Mouse (Mus musculus): ENCODE results near the gene Pde4c. TPM values are rescaled to one million over a fixed set of nuclear protein-coding genes. Genes with fewer than 3 reads are reported as not detected.

Gene Pde4c
- polyA plus RNA-seq, 1 experiment from 2014 or later = 0.45 TPM

- Histone ChIP-seq H3K4me1 (peaks cover 38% of the 10 kb centered on the region), H3K36me3 (peaks cover 13% of the 10 kb centered on the region; the same call in 1 of the 2 replicates), H3K4me3 (replicated peaks) (no peak overlapping the region), H3K27ac (no peak overlapping the region), H3K27me3 (replicated peaks) (no peaks in the 10 kb centered on the region), H3K9me3 (no peaks in the 10 kb centered on the region), H3K9ac (no peak overlapping the region), H3K4me2 (no peak overlapping the region)
- WGBS = 91% methylated on average over 6 of the region's 6 CpGs
- ATAC-seq (ENCODE audit: insufficient read depth, low FRiP score, low read depth) = no peak
Observed at GRCm38 (mm10) chr8:70756476-70757040, 33.0 kb downstream of the Pde4c start.

GRCm38 (mm10) chr8:70757523-70758307, 34.2 kb downstream of the Pde4c start:
- Histone ChIP-seq H3K4me1 (peaks cover 32% of the 10 kb centered on the region), H3K27me3 (replicated peaks) (no peaks in the 10 kb centered on the region), H3K36me3 (peaks cover 13% of the 10 kb centered on the region; the same call in 1 of the 2 replicates), H3K4me2 (no peak overlapping the region), H3K9ac (no peak overlapping the region), H3K27ac (no peak overlapping the region), H3K9me3 (no peaks in the 10 kb centered on the region), H3K4me3 (replicated peaks) (no peak overlapping the region)
- WGBS = 75% methylated on average over 22 of the region's 22 CpGs
- ATAC-seq (ENCODE audit: insufficient read depth, low FRiP score, low read depth) = no peak

GRCm38 (mm10) chr8:70758308-70758615, 34.7 kb downstream of the Pde4c start:
- 86% methylated on average over 7 of the region's 7 CpGs for WGBS
- Histone ChIP-seq H3K9me3 (no peaks in the 10 kb centered on the region), H3K27me3 (replicated peaks) (no peaks in the 10 kb centered on the region), H3K9ac (no peak overlapping the region), H3K36me3 (peaks cover 13% of the 10 kb centered on the region; the same call in 1 of the 2 replicates), H3K4me2 (no peak overlapping the region), H3K4me1 (peaks cover 27% of the 10 kb centered on the region), H3K4me3 (replicated peaks) (no peak overlapping the region), H3K27ac (no peak overlapping the region)
- no peak for ATAC-seq (ENCODE audit: insufficient read depth, low FRiP score, low read depth)

DNA sequence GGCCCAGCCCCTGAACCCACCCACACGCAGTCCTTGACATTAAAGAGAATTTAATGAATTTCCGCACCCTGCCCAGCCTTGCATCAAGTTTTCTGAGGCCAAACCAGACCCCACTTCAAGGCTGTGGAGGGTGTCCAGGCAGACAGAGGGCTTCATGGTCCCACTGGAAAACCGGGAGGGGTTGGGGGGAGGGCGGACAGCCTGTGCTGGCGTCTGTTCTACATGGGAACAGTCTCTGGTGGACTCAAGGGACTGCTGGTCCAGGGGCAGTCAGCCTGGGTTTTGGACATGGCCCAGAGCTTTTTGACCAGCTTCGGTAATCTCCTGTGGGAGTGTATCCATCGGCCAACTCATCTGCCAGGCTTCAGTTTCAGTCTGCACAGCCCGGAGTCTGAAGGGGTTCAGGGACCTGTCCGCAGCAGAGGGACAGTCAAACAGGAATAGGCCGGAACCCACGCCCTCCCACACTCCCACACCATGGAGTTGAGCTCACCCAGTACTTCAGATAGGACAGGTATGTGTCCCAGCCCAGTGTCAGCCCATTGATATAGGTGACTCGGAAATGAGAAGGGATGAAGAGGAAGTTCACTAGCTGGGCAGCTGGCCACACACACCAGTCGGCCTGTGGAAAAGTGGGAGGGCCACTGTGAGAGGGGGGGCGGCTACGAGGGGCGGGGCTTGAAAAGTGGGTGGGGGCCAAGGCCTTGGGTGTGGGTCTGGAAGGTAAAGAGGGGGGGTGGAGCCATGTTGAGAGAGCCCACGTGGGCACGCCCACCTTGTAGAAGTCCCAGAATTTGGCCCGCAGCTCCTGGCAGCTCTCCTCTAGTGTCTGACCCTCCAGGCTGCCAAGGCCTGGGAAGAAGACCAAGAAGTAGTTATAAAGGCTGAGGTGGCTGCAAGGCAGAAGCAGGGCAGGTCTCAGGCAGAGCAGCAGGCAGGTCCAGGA, 35.4 kb downstream of the Pde4c start:
- peak overlapping the region; percentile 92; the same call in 1 of the 2 replicates for H3K4me2 ChIP-seq
- H3K9me3 ChIP-seq = no peaks in the 10 kb centered on the region
- no peak overlapping the region for H3K27ac ChIP-seq
- 63% methylated on average over 19 of the region's 19 CpGs for WGBS
- no peak overlapping the region for H3K4me3 ChIP-seq (replicated peaks)
- H3K9ac ChIP-seq = peak overlapping the region; percentile 11; the same call in 1 of the 2 replicates
- no peaks in the 10 kb centered on the region for H3K27me3 ChIP-seq (replicated peaks)
- H3K4me1 ChIP-seq = peaks cover 24% of the 10 kb centered on the region
- ATAC-seq (ENCODE audit: insufficient read depth, low FRiP score, low read depth) = no peak
- peaks cover 13% of the 10 kb centered on the region; the same call in 1 of the 2 replicates for H3K36me3 ChIP-seq

- peak overlapping the region; percentile 69 for H3K4me3 ChIP-seq (replicated peaks)
- WGBS = 0% methylated on average over 22 of the region's 22 CpGs
- ATAC-seq (ENCODE audit: insufficient read depth, low FRiP score, low read depth) = no peak
- peaks cover 13% of the 10 kb centered on the region; the same call in 1 of the 2 replicates for H3K36me3 ChIP-seq
- peak overlapping the region; percentile 77 for H3K9ac ChIP-seq
- peak overlapping the region; percentile 71 for H3K27ac ChIP-seq
- H3K27me3 ChIP-seq (replicated peaks) = no peaks in the 10 kb centered on the region
- H3K4me2 ChIP-seq = peak overlapping the region; percentile 92
- H3K9me3 ChIP-seq = no peaks in the 10 kb centered on the region
- peaks cover 20% of the 10 kb centered on the region for H3K4me1 ChIP-seq
Observed at GRCm38 (mm10) chr8:70760350-70760749, 36.8 kb downstream of the Pde4c start.

DNA sequence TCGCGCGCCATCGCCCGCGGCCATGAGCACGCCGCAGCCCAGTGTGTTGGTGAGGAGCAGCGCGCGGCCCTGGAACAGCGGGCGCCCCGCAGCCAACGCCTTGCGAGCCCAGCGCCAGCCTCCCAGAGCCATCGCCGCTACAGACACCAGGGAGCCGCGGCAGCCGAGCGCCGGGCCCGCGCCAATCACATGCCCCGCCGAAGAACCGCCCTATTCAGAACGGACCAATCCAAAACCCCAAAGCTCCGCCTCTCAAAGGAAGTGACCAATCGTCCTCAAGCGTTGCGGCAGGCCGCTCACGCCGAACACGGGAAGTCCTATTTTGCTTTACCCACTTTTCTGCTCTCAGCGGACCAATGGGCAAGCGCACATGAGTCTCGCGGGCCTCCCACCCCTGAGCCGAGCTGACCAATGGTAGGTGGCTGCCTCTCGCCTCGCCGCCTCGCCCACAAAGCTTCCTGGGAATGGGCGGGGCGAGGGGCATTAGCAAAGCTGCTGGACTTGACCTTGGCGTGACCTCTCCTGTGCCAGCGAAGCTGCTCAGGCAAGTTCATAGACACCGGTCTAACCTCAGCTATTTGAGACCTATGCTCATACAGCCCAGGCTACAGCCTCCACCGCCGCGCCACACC, 37.4 kb downstream of the Pde4c start, which contains the start of gene Mpv17l2:
Gene Mpv17l2, minus strand, starts transcription at position 172 of the 632 bp plus-strand sequence.
- Histone ChIP-seq H3K4me2 (peak within 1 kb of the TSS; percentile 92), H3K9me3 (no peaks in the 10 kb centered on the region), H3K9ac (peak within 1 kb of the TSS; percentile 77), H3K4me3 (replicated peaks) (peak within 1 kb of the TSS; percentile 69), H3K36me3 (peaks cover 13% of the 10 kb centered on the region; the same call in 1 of the 2 replicates), H3K27me3 (replicated peaks) (no peaks in the 10 kb centered on the region), H3K27ac (peak within 1 kb of the TSS; percentile 71), H3K4me1 (peaks cover 20% of the 10 kb centered on the region)
- peak; percentile 93 for ATAC-seq (ENCODE audit: insufficient read depth, low FRiP score, low read depth)
- WGBS = under 1% methylated on average over 55 of the region's 55 CpGs

GRCm38 (mm10) chr8:70762118-70762517, 38.6 kb downstream of the Pde4c start:
- WGBS = 78% methylated on average over 1 of the region's 1 CpGs
- Histone ChIP-seq H3K36me3 (0 out of 2 replicates have a peak, but pooled peaks cover 8% of the 10 kb centered on the region), H3K27me3 (replicated peaks) (no peaks in the 10 kb centered on the region), H3K9ac (no peak overlapping the region), H3K4me1 (peaks cover 29% of the 10 kb centered on the region), H3K4me2 (no peak overlapping the region), H3K27ac (no peak overlapping the region; the same call in 1 of the 2 replicates), H3K9me3 (no peaks in the 10 kb centered on the region), H3K4me3 (replicated peaks) (no peak overlapping the region)
- ATAC-seq (ENCODE audit: insufficient read depth, low FRiP score, low read depth) = no peak

- no peak for ATAC-seq (ENCODE audit: insufficient read depth, low FRiP score, low read depth)
- Histone ChIP-seq H3K27me3 (replicated peaks) (no peaks in the 10 kb centered on the region), H3K27ac (peak overlapping the region; percentile 83), H3K4me3 (replicated peaks) (no peak overlapping the region), H3K9ac (no peak overlapping the region), H3K9me3 (no peaks in the 10 kb centered on the region), H3K36me3 (0 out of 2 replicates have a peak, but pooled peaks cover 1% of the 10 kb centered on the region), H3K4me1 (peaks cover 29% of the 10 kb centered on the region), H3K4me2 (no peak overlapping the region)
- 7% methylated on average over 3 of the region's 3 CpGs for WGBS
Observed at GRCm38 (mm10) chr8:70763354-70763753, 39.8 kb downstream of the Pde4c start.

DNA sequence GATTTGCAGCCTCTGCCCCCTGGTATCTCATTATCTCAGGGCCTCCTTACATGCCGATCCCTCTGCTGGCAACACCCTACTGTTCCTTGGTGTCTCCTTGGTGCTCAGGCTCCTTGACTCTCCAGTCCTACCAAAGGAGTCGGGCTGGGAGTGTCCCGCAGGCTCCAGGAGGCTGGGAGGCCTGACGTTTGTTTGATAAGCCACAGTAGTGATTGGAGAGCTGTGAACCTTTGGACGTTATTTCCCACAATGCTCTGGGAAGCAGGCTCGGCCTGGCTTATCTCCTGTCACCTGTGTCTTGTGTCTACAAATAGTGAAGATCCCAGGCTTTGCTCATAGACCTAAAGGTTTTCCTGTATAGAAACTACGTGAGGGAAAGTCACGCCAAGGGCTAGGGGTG, 40.5 kb downstream of the Pde4c start:
- peak overlapping the region; percentile 17; the same call in 1 of the 2 replicates for H3K4me2 ChIP-seq

GRCm38 (mm10) chr8:70764676-70765075, 41.2 kb downstream of the Pde4c start:
- peaks cover 22% of the 10 kb centered on the region for H3K4me1 ChIP-seq
- H3K9me3 ChIP-seq = no peaks in the 10 kb centered on the region
- H3K36me3 ChIP-seq = 0 out of 2 replicates have a peak, but pooled peaks cover 8% of the 10 kb centered on the region
- H3K9ac ChIP-seq = no peak overlapping the region
- H3K27ac ChIP-seq = peak overlapping the region; percentile 70
- no peak for ATAC-seq (ENCODE audit: insufficient read depth, low FRiP score, low read depth)
- H3K4me3 ChIP-seq (replicated peaks) = no peak overlapping the region; the same call in 1 of the 2 replicates
- peak overlapping the region; percentile 77; the same call in 1 of the 2 replicates for H3K4me2 ChIP-seq
- no peaks in the 10 kb centered on the region for H3K27me3 ChIP-seq (replicated peaks)
- 82% methylated on average over 13 of the region's 13 CpGs for WGBS

More for the DNA sequence above, 40.5 kb downstream of the Pde4c start:
- no peak overlapping the region for H3K9ac ChIP-seq
- H3K4me1 ChIP-seq = peaks cover 26% of the 10 kb centered on the region
- peak overlapping the region; percentile 83 for H3K27ac ChIP-seq
- WGBS = 65% methylated on average over 8 of the region's 8 CpGs
- 0 out of 2 replicates have a peak, but pooled peaks cover 7% of the 10 kb centered on the region for H3K36me3 ChIP-seq
- H3K27me3 ChIP-seq (replicated peaks) = no peaks in the 10 kb centered on the region
- no peaks in the 10 kb centered on the region for H3K9me3 ChIP-seq
- H3K4me3 ChIP-seq (replicated peaks) = no peak overlapping the region
- ATAC-seq (ENCODE audit: insufficient read depth, low FRiP score, low read depth) = peak; percentile 39

GRCm38 (mm10) chr8:70765329-70765728, 41.8 kb downstream of the Pde4c start:
- Histone ChIP-seq H3K4me2 (peak overlapping the region; percentile 77), H3K27ac (peak overlapping the region; percentile 70), H3K9ac (0 out of 2 replicates have a peak overlapping the region, but pooled peaks have one; percentile 33), H3K27me3 (replicated peaks) (no peaks in the 10 kb centered on the region), H3K4me3 (replicated peaks) (peak overlapping the region; percentile 43), H3K36me3 (0 out of 2 replicates have a peak, but pooled peaks cover 8% of the 10 kb centered on the region), H3K9me3 (no peaks in the 10 kb centered on the region), H3K4me1 (peaks cover 17% of the 10 kb centered on the region)
- WGBS = 62% methylated on average over 9 of the region's 9 CpGs
- no peak for ATAC-seq (ENCODE audit: insufficient read depth, low FRiP score, low read depth)

All from stomach, embryonic 15.5 days (tissue).